ENCODE assay signal across 11 mouse cellular contexts in the genomic region with DNA sequence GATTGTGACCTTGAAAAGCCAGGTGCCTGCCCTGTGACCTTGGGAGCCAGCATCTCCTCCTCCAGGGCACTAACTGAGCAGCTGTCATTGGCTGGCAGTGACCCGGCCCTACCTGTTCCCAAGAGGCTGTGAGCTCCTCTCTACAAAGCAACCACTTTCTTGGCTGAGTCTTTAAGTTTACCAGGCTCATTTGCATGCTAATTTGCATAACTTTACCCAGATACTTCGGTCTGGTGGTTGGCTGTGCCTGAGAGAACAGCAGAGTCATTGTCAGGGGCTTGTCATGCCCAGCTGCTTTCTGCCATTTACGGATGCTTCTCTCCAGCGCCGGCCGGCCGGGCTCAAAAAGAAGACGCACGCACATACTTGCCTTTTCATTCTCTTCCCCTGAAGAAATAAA. TPM values are rescaled to one million over a fixed set of nuclear protein-coding genes. Genes with fewer than 3 reads are reported as not detected.
A peak's percentile ranks its signal among the peaks of the same experiment; 100 is the strongest.
DNase-seq lines count a peak whose midpoint lies in the region; ATAC-seq and TF ChIP-seq lines count a peak whose summit lies in the region.
"Had no signal": no experiment of that assay in that cellular context is flagged by ENCODE, and none has a peak within 500 bp of the region (broad histone marks: within the 10 kb centered on the region; RNA-seq: fewer than 3 reads in every experiment).

No protein-coding gene starts in this region.

- H3K4me2 ChIP-seq in hindbrain, postnatal 0 days (ENCODE audit: low read depth, low read length) = peak overlapping the region; percentile 38
- no peak overlapping the region for H3K4me2 ChIP-seq in neural tube, embryonic 14.5 days (ENCODE audit: low read depth, low read length)
- H3K4me2 ChIP-seq: heart, embryonic 15.5 days; limb, embryonic 13.5 days had no signal

- WGBS in hindbrain, postnatal 0 days = 12% methylated on average over 9 of the region's 9 CpGs
- WGBS in neural tube, embryonic 14.5 days = 15% methylated on average over 9 of the region's 9 CpGs

- peaks cover 24% of the 10 kb centered on the region for H3K4me1 ChIP-seq in hindbrain, postnatal 0 days (ENCODE audit: insufficient read depth, low read length)
- peaks cover 28% of the 10 kb centered on the region for H3K4me1 ChIP-seq in neural tube, embryonic 14.5 days (ENCODE audit: control insufficient read depth, insufficient read depth, low read length)

- peak; percentile 79 for ATAC-seq in hindbrain, postnatal 0 days
- ATAC-seq in neural tube, embryonic 14.5 days (ENCODE audit: low read depth) = peak; percentile 81

- H3K36me3 ChIP-seq in hindbrain, postnatal 0 days (ENCODE audit: insufficient read depth, low read length) = 0 out of 2 replicates have a peak, but pooled peaks cover 7% of the 10 kb centered on the region
- 0 out of 2 replicates have a peak, but pooled peaks cover 6% of the 10 kb centered on the region for H3K36me3 ChIP-seq in neural tube, embryonic 14.5 days (ENCODE audit: control insufficient read depth, insufficient read depth, low read length)
- H3K36me3 ChIP-seq: heart, embryonic 15.5 days; limb, embryonic 13.5 days had no signal

- H3K9ac ChIP-seq in hindbrain, postnatal 0 days (replicated peaks; ENCODE audit: low read length) = no peak overlapping the region
- H3K9ac ChIP-seq in neural tube, embryonic 14.5 days (replicated peaks; ENCODE audit: low read depth, low read length) = no peak overlapping the region
- H3K9ac ChIP-seq: heart, embryonic 15.5 days; limb, embryonic 13.5 days had no signal

- no peak overlapping the region for H3K4me3 ChIP-seq in hindbrain, postnatal 0 days (ENCODE audit: low read length)
- no peak overlapping the region for H3K4me3 ChIP-seq in neural tube, embryonic 14.5 days (ENCODE audit: low read depth, low read length)
- H3K4me3 ChIP-seq: heart, embryonic 15.5 days; limb, embryonic 13.5 days had no signal

- peak overlapping the region; percentile 70 for H3K27ac ChIP-seq in hindbrain, postnatal 0 days
- H3K27ac ChIP-seq in neural tube, embryonic 14.5 days (ENCODE audit: low read depth, low read length) = peak overlapping the region; percentile 76
- H3K27ac ChIP-seq: heart, embryonic 15.5 days; limb, embryonic 13.5 days had no signal

- H3K9me3 ChIP-seq in hindbrain, postnatal 0 days (ENCODE audit: low read length) = no peaks in the 10 kb centered on the region
- no peaks in the 10 kb centered on the region for H3K9me3 ChIP-seq in neural tube, embryonic 14.5 days (ENCODE audit: control insufficient read depth, low read length)
- H3K9me3 ChIP-seq: heart, embryonic 15.5 days had no signal

- no peak for TF ChIP-seq CTCF in hindbrain, postnatal 0 days (IDR thresholded peaks at IDR 0.05; ENCODE audit: low read depth)

- no peaks in the 10 kb centered on the region for H3K27me3 ChIP-seq in hindbrain, postnatal 0 days (ENCODE audit: insufficient read depth, low read length)
- H3K27me3 ChIP-seq in neural tube, embryonic 14.5 days (ENCODE audit: control insufficient read depth, insufficient read depth, low read length) = no peaks in the 10 kb centered on the region
- H3K27me3 ChIP-seq: heart, embryonic 15.5 days; limb, embryonic 13.5 days had no signal

- DNase-seq in lung, postnatal 14 days = peak; percentile 9
- DNase-seq in lung, adult 18-20 months = no peak
- DNase-seq in embryo, embryonic 11 days = peak; percentile 53
- peak; percentile 77 for DNase-seq in hindbrain, postnatal 0 days (ENCODE audit: low spot score)
- DNase-seq in spleen, adult 12 weeks (ENCODE audit: low spot score) = no peak
- DNase-seq in adipocyte (ENCODE audit: low spot score) = no peak
- no peak for DNase-seq in cerebellum, adult 9-10 months
- DNase-seq: cerebellum, postnatal 36 days had no signal

RNA-seq across cellular contexts. Expression of gene Rab6b, which starts 35.1 kb away (rescaled TPM):
- 210 and 223 TPM in 2 replicates for total RNA-seq in hindbrain, postnatal 0 days (2014; rRNA removed)
- polyA plus RNA-seq in hindbrain, postnatal 0 days (2015; fragmentation: Nextera tagmentation; extraction: Ambion mirVana) = 139 and 155 TPM in 2 replicates
- polyA plus RNA-seq in neural tube, embryonic 14.5 days (2014; fragmentation: Nextera tagmentation; extraction: Ambion mirVana) = 92.1 and 95.2 TPM in 2 replicates

RNA-seq across cellular contexts. Expression of gene Srprb, which starts 55.2 kb away (rescaled TPM):
- total RNA-seq in hindbrain, postnatal 0 days (2014; rRNA removed) = 55.3 and 58.1 TPM in 2 replicates
- 43.1 and 44.3 TPM in 2 replicates for polyA plus RNA-seq in hindbrain, postnatal 0 days (2015; fragmentation: Nextera tagmentation; extraction: Ambion mirVana)
- 57.3 and 60.6 TPM in 2 replicates for polyA plus RNA-seq in neural tube, embryonic 14.5 days (2014; fragmentation: Nextera tagmentation; extraction: Ambion mirVana)

Comparison
In these comparisons a context has a peak if more than half of its experiments do, and no peak if none do; other contexts are left out.
1. DNase-seq: peak in lung, postnatal 14 days (single experiment), embryo, embryonic 11 days (single experiment) and hindbrain, postnatal 0 days (single experiment); none in lung, adult 18-20 months (0 of 2), spleen, adult 12 weeks (single experiment), adipocyte (single experiment) and cerebellum, adult 9-10 months (single experiment).